Mouse (Mus musculus) heart, embryonic 13.5 days (tissue): Measurements from ENCODE around the gene Mpv17l. TPM values are rescaled to one million over a fixed set of nuclear protein-coding genes. Genes with fewer than 3 reads are reported as not detected.
"Not testable (repeated sequence)": the region's sequence is repeated elsewhere in the genome, so short reads cannot be mapped to it uniquely, and the experiment has no call there.

ENCODE experiments used
- ATAC-seq: fragments of 200-750 bp; cut with Nextera tagmentation; 2 replicates; pipeline ENCODE4 v1.8.0; 2017; ENCODE audit warnings: moderate TSS enrichment; ENCODE audit not compliant: insufficient number of reproducible peaks, low FRiP score, low TSS enrichment; ENCODE audit errors: extremely low read depth
- H3K27ac ChIP-seq: fragments of 300-500 bp; sonication (generic); replicated peaks from 2 replicates; pipeline ENCODE4 v1.5.1; 2015; ENCODE audit warnings: moderate library complexity, mild to moderate bottlenecking, inconsistent platforms
- H3K27me3 ChIP-seq: fragments of 300-500 bp; sonication (generic); replicated peaks from 2 replicates; pipeline ENCODE4 v1.6.1; 2015; ENCODE audit warnings: mild to moderate bottlenecking, inconsistent platforms
- H3K36me3 ChIP-seq: fragments of 300-500 bp; sonication (generic); 2 replicates; pipeline ENCODE4 v1.6.1; 2015; ENCODE audit warnings: mild to moderate bottlenecking, inconsistent platforms
- H3K4me1 ChIP-seq: fragments of 300-500 bp; sonication (generic); 2 replicates; pipeline ENCODE4 v1.6.1; 2015; ENCODE audit warnings: inconsistent platforms
- H3K4me2 ChIP-seq: fragments of 300-500 bp; sonication (generic); 2 replicates; pipeline ENCODE4 v1.6.1; 2015; ENCODE audit warnings: inconsistent platforms, mild to moderate bottlenecking, moderate library complexity
- H3K4me3 ChIP-seq: fragments of 300-500 bp; sonication (generic); 2 replicates; pipeline ENCODE4 v1.5.1; 2015; ENCODE audit warnings: moderate library complexity, mild to moderate bottlenecking, inconsistent platforms
- H3K9ac ChIP-seq: fragments of 300-500 bp; sonication (generic); 2 replicates; pipeline ENCODE4 v1.6.1; 2015; ENCODE audit warnings: inconsistent platforms, mild to moderate bottlenecking, moderate library complexity
- H3K9me3 ChIP-seq: fragments of 300-500 bp; sonication (generic); 2 replicates; pipeline ENCODE4 v1.6.1; 2016; ENCODE audit warnings: inconsistent platforms
- WGBS: fragments of 180-500 bp; shearing (Covaris S2); methylation state at CpG from one replicate; pipeline ENCODE4 v1.1.7; 2015; ENCODE audit warnings: mixed read lengths; 5-methylcytosine and 5-hydroxymethylcytosine counted together
- polyA plus RNA-seq: library from polyadenylated mRNA; unstranded; fragments of >200 nt; fragmentation: Nextera tagmentation; extraction: Ambion mirVana; gene quantifications from 2 replicates; pipeline ENCODE4 v1.2.1, GENCODE M21; 2015

The Mpv17l gene
- polyA plus RNA-seq, 1 experiment from 2014 or later: 2.7 TPM

DNA sequence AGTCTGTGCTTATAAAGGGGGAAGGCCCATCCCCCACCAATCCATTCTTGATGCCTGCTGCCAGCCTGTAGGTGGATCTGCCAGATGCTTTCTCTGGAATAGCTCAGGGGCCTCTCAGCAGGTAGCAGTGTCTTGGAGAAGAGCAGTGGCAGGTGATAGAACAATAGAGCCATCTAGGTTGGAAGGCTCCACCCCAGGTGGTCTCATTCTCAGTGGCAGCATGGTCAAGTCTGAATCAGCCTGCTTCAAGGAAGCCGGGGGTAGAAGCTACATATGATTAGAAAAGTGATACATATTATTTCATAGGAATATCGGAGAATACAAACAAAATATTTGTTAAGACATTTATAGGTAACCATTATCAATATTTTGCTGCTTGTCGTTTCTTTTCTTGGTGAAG lies 78.8 kb downstream of the Mpv17l start:
- not testable (repeated sequence) for H3K4me1 ChIP-seq, H3K9me3 ChIP-seq, H3K4me2 ChIP-seq, H3K9ac ChIP-seq, H3K36me3 ChIP-seq, H3K4me3 ChIP-seq, ATAC-seq, H3K27ac ChIP-seq
- H3K27me3 ChIP-seq: peaks cover 10% of the 10 kb centered on the region
- 66% methylated on average over 3 of the region's 3 CpGs for WGBS

DNA sequence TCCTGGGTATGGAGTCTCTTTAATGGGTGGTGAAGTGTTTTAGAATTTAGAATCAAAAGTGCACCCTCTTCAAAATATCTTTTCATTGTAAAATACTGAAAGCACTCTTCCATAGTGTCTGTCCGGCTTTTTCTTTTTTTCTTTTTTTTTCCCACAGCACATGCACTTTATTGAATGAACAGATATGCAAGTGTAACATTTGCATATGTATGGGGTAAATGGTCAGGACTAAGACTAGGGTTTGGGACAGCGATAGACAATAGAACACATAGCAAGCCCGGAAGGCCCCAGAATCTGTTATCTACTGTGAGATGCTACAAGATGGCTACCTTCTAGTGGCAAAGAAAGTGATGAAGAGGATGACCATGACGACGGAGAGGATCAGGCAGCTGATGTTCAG lies 80.2 kb downstream of the Mpv17l start:
- WGBS: 83% methylated on average over 5 of the region's 5 CpGs
- Histone ChIP-seq H3K4me3 (no peak overlapping the region), H3K9me3 (peaks cover 2% of the 10 kb centered on the region; the same call in 1 of the 2 replicates), H3K36me3 (no peaks in the 10 kb centered on the region), H3K4me2 (no peak overlapping the region), H3K27me3 (peaks cover 23% of the 10 kb centered on the region), H3K27ac (no peak overlapping the region), H3K4me1 (peaks cover 8% of the 10 kb centered on the region), H3K9ac (no peak overlapping the region)
- ATAC-seq: no peak

- no peaks in the 10 kb centered on the region for H3K9me3 ChIP-seq
- 70% methylated on average over 3 of the region's 3 CpGs for WGBS
- ATAC-seq: no peak
- H3K27me3 ChIP-seq: peaks cover 25% of the 10 kb centered on the region
- H3K4me3 ChIP-seq: peak overlapping the region; percentile 56
- H3K36me3 ChIP-seq: no peaks in the 10 kb centered on the region
- H3K27ac ChIP-seq: no peak overlapping the region
- peak overlapping the region; percentile 87 for H3K4me2 ChIP-seq
- peaks cover 8% of the 10 kb centered on the region for H3K4me1 ChIP-seq
- H3K9ac ChIP-seq: no peak overlapping the region
These were observed 83.2 kb downstream of the Mpv17l start for GRCm38 (mm10) chr16:13986197-13986573.

DNA sequence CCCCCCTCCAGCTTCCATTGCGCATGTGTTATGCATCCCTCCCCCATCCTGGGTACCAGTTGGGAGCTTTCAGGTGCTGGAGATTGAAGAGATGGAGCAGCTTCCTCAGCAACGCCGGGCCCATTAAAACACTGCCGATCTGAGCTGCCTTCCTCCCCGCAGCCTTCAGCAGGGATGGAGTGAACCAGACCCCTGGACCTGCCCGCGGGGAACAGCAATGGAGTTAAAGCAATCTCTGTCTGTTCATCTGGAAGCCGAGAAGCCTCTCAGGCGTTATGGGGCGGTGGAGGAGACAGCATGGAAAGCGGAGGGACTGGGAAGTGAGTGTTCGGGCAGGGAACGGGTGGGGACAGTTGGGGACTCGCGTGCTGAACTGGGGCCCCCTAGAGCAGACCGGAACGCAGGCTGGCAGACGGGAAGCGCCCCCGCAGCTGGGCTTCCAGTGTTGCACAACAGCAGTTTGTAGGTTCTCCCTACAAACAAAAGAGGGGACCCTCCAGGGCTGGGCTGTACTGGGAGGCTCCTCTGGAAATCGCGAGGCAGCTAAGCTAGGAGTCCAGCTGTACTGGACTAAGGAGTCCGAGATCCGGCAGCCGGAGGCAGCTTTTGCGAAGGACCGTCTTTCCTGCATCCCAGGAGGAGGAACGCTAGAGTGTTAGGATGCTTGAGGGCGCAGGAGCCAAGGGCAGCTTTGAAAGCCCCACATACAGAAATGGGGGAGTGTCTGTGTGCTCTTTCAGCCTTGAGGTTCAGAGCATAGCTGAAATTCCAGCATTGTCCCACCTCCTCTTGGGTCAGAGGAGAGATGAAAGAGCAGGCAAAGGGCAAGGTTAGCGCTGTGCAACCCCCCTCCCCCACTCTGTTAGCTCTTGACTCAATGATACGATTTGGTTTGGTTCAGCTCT lies 83.9 kb downstream of the Mpv17l start, which contains the start of the genes 2900011O08Rik and Ifitm7:
2900011O08Rik (plus strand) TSS at position 31 of the 905 bp plus-strand sequence.
Ifitm7 (minus strand) TSS at position 315 of the 905 bp plus-strand sequence.
- Histone ChIP-seq H3K27me3 (peaks cover 25% of the 10 kb centered on the region), H3K36me3 (no peaks in the 10 kb centered on the region), H3K4me1 (peaks cover 8% of the 10 kb centered on the region), H3K9ac (peak within 1 kb of the TSS; percentile 63), H3K9me3 (no peaks in the 10 kb centered on the region), H3K27ac (no peak within 1 kb of the TSS), H3K4me2 (peak within 1 kb of the TSS; percentile 87), H3K4me3 (peak within 1 kb of the TSS; percentile 56)
- ATAC-seq: no peak
- 1% methylated on average over 31 of the region's 31 CpGs for WGBS

- no peak overlapping the region for H3K4me3 ChIP-seq
- no peaks in the 10 kb centered on the region for H3K9me3 ChIP-seq
- H3K4me1 ChIP-seq: no peaks in the 10 kb centered on the region
- H3K4me2 ChIP-seq: no peak overlapping the region
- no peak overlapping the region for H3K27ac ChIP-seq
- peaks cover 7% of the 10 kb centered on the region; the same call in 1 of the 2 replicates for H3K27me3 ChIP-seq
- 73% methylated on average over 11 of the region's 11 CpGs for WGBS
- ATAC-seq: no peak
- H3K36me3 ChIP-seq: no peaks in the 10 kb centered on the region
- no peak overlapping the region for H3K9ac ChIP-seq
These were observed 89.7 kb downstream of the Mpv17l start for GRCm38 (mm10) chr16:13992518-13993248.

- ATAC-seq: no peak
- Histone ChIP-seq H3K4me3 (no peak overlapping the region), H3K27me3 (no peaks in the 10 kb centered on the region), H3K27ac (no peak overlapping the region), H3K4me2 (no peak overlapping the region), H3K9ac (no peak overlapping the region), H3K9me3 (no peaks in the 10 kb centered on the region), H3K36me3 (no peaks in the 10 kb centered on the region), H3K4me1 (no peaks in the 10 kb centered on the region)
- 72% methylated on average over 1 of the region's 1 CpGs for WGBS
These were observed 91.1 kb downstream of the Mpv17l start for GRCm38 (mm10) chr16:13994076-13994475.

DNA sequence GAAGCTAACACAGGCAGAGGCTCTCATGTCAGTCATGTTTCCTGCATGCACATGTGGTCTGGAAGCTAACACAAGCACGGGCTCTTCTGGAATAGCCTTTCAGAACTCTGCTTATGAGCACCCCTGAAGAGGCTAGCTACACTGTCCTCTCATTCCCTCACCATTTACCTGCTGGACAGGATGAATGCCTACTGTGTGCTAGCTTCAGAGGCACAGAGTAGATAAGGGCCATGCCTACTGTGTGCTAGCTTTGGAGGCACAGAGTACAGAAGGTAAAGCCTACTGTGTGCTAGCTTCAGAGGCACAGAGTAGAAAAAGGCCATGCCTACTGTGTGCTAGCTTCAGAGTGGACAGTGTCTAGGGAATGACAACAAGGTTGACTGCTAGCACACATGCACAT lies 91.5 kb downstream of the Mpv17l start:
- 82% methylated on average over 1 of the region's 1 CpGs for WGBS
- Histone ChIP-seq H3K27ac (no peak overlapping the region), H3K4me2 (no peak overlapping the region), H3K9ac (no peak overlapping the region), H3K9me3 (no peaks in the 10 kb centered on the region), H3K4me1 (no peaks in the 10 kb centered on the region), H3K4me3 (no peak overlapping the region), H3K27me3 (no peaks in the 10 kb centered on the region), H3K36me3 (no peaks in the 10 kb centered on the region)
- ATAC-seq: no peak

Other genes with a start within 250 kb of the Mpv17l start
- gene Parn, start 235.0 kb upstream of the Mpv17l start, polyA plus RNA-seq: 23.1 and 26.3 TPM in 2 replicates
- 30.9 and 36.5 TPM in 2 replicates for gene Bfar, start 231.3 kb upstream of the Mpv17l start, polyA plus RNA-seq
- 4.1 and 4.2 TPM in 2 replicates for gene 3110001I22Rik, start 231.2 kb upstream of the Mpv17l start, polyA plus RNA-seq
- 0.16 and 0.32 TPM in 2 replicates for gene Pla2g10, start 172.2 kb upstream of the Mpv17l start, polyA plus RNA-seq
- gene Rrn3, start 122.5 kb upstream of the Mpv17l start, polyA plus RNA-seq: 48.2 and 50.8 TPM in 2 replicates
- gene Ntan1, start 84.3 kb upstream of the Mpv17l start, polyA plus RNA-seq: 145 and 149 TPM in 2 replicates
- 62.3 and 65.5 TPM in 2 replicates for gene Pdxdc1, start within 50 bp of the Mpv17l start, polyA plus RNA-seq
- gene 2900011O08Rik, start 83.4 kb downstream of the Mpv17l start, polyA plus RNA-seq: 1.2 and 1.3 TPM in 2 replicates
- 0.27 TPM in 1 of 2 replicates, not detected in the other for gene Ifitm7, start 83.7 kb downstream of the Mpv17l start, polyA plus RNA-seq